9 mouse cellular contexts compared by ENCODE assay signal in the genomic region with DNA sequence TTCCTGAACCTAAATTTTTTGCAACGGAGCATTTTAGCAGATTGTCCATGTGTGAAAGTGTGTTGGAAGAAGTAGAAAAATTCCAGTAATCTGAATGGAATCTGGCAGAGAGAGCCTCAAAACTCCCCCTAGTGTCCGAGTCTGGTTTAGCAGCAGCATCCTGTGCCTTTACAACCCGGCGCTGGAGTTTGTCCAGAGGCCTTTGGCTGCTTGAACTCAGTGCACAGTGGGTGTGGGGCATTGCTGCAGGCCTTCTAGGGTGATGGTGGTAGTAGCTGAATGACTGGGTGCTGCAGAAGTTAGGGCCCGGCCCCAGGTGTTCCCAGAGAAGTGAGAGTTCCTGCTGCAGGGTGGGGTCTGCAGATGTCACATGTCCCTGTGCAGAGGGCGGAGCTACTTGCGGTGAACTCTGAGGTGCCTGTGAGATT.
A peak's percentile ranks its signal among the peaks of the same experiment; 100 is the strongest.
DNase-seq lines count a peak whose midpoint lies in the region; ATAC-seq lines count a peak whose summit lies in the region.
"Had no signal": no experiment of that assay in that cellular context is flagged by ENCODE, and none has a peak within 500 bp of the region (broad histone marks: within the 10 kb centered on the region; RNA-seq: fewer than 3 reads in every experiment).

No protein-coding gene starts in this region.

- no peak overlapping the region for H3K4me3 ChIP-seq in intestine, embryonic 14.5 days (ENCODE audit: low read depth, low read length)
- no peak overlapping the region for H3K4me3 ChIP-seq in intestine, embryonic 16.5 days (ENCODE audit: low read length)
- H3K4me3 ChIP-seq: embryonic facial prominence, embryonic 12.5 days had no signal

- 0 out of 2 replicates have a peak, but pooled peaks cover 4% of the 10 kb centered on the region for H3K27me3 ChIP-seq in intestine, embryonic 14.5 days (replicated peaks; ENCODE audit: control insufficient read depth, insufficient read depth, low read length)
- H3K27me3 ChIP-seq in intestine, embryonic 16.5 days (replicated peaks; ENCODE audit: control insufficient read depth, insufficient read depth, low read length), result no peaks in the 10 kb centered on the region
- H3K27me3 ChIP-seq in splenic B cell, adult 2 months (ENCODE audit: control insufficient read depth, insufficient read depth, low read length, poor library complexity, severe bottlenecking), result no peaks in the 10 kb centered on the region; the same call in 1 of the 2 replicates

- H3K27ac ChIP-seq in intestine, embryonic 14.5 days (ENCODE audit: low read depth), result no peak overlapping the region
- no peak overlapping the region for H3K27ac ChIP-seq in intestine, embryonic 16.5 days (ENCODE audit: low read length)
- H3K27ac ChIP-seq: embryonic facial prominence, embryonic 12.5 days had no signal

- ATAC-seq in intestine, embryonic 14.5 days (replicated peaks; ENCODE audit: low FRiP score, low TSS enrichment, low read depth), result no peak
- no peak for ATAC-seq in intestine, embryonic 16.5 days
- peak; percentile 24 for ATAC-seq in granulocyte monocyte progenitor cell, adult 5-6 weeks (replicated peaks; ENCODE audit: poor library complexity, severe bottlenecking)

- no peaks in the 10 kb centered on the region for H3K36me3 ChIP-seq in intestine, embryonic 14.5 days (ENCODE audit: control insufficient read depth, insufficient read depth, low read length)
- H3K36me3 ChIP-seq in intestine, embryonic 16.5 days (ENCODE audit: control insufficient read depth, insufficient read depth, low read length), result no peaks in the 10 kb centered on the region
- H3K36me3 ChIP-seq in splenic B cell, adult 2 months (ENCODE audit: control insufficient read depth, insufficient read depth, low read length, poor library complexity, severe bottlenecking), result no peaks in the 10 kb centered on the region
- H3K36me3 ChIP-seq: embryonic facial prominence, embryonic 12.5 days had no signal

- no peak overlapping the region for H3K4me2 ChIP-seq in intestine, embryonic 14.5 days (ENCODE audit: low read length)
- H3K4me2 ChIP-seq in intestine, embryonic 16.5 days (ENCODE audit: low read depth, low read length), result no peak overlapping the region
- H3K4me2 ChIP-seq: embryonic facial prominence, embryonic 12.5 days had no signal

- peaks cover 17% of the 10 kb centered on the region for H3K4me1 ChIP-seq in intestine, embryonic 14.5 days (replicated peaks; ENCODE audit: control insufficient read depth, insufficient read depth, low read length)
- H3K4me1 ChIP-seq in intestine, embryonic 16.5 days (ENCODE audit: control insufficient read depth, insufficient read depth, low read length), result peaks cover 15% of the 10 kb centered on the region

- no peak overlapping the region for H3K9ac ChIP-seq in intestine, embryonic 14.5 days (ENCODE audit: low read length)
- no peak overlapping the region for H3K9ac ChIP-seq in intestine, embryonic 16.5 days (ENCODE audit: low read depth, low read length)
- H3K9ac ChIP-seq: embryonic facial prominence, embryonic 12.5 days had no signal

- H3K9me3 ChIP-seq in intestine, embryonic 14.5 days (ENCODE audit: control insufficient read depth, low read length), result no peaks in the 10 kb centered on the region
- H3K9me3 ChIP-seq in intestine, embryonic 16.5 days (ENCODE audit: control insufficient read depth, low read length), result no peaks in the 10 kb centered on the region
- H3K9me3 ChIP-seq: embryonic facial prominence, embryonic 12.5 days had no signal

- DNase-seq in intestine, embryonic 14.5 days (ENCODE audit: low spot score), result peak; percentile 86
- peak; percentile 81 for DNase-seq in ZHBTc4 (ENCODE audit: low read depth, low spot score)
- peak; percentile 71 to 87 for DNase-seq in cerebellum, postnatal 25 days
- DNase-seq in layer of hippocampus, adult 9-10 months (ENCODE audit: low spot score), result peak; percentile 48
- peak; percentile 87 for DNase-seq in lung, postnatal 36 days
- DNase-seq in splenic B cell, adult 2 months (ENCODE audit: low read depth, low spot score), result peak; percentile 69

- 24% methylated on average over 7 of the region's 7 CpGs for WGBS in intestine, embryonic 14.5 days
- 26% methylated on average over 7 of the region's 7 CpGs for WGBS in intestine, embryonic 16.5 days
